Mouse (Mus musculus): ENCODE measurements around the gene Rab43. TPM values are rescaled to one million over a fixed set of nuclear protein-coding genes. Genes with fewer than 3 reads are reported as not detected.

Rab43 gene
- polyA plus RNA-seq, 1 experiment from 2014 or later, result 8.1 TPM

DNA sequence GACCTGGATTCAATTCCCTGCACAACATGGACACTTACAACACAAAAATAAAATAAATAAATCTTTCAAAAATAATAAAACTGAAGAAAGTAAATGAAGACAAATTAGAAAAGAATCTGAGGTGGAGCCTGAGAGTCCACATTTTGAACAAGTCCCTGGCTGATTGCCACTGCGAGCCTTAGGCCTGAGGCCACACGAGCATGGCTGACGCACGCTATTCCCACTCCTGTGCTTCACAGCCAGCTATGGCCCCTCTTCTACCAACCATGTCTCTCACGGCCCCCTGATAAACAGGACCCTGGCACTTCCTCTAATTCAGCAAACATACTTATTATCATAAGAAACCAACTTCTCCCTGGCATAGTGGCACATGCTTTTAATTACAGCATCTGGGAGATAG lies 25.3 kb downstream of the Rab43 start:
- H3K4me2 ChIP-seq, result no peak overlapping the region
- whole genome bisulfite sequencing, result 79% methylated on average over 5 of the region's 5 CpGs
- H3K27me3 ChIP-seq (replicated peaks), result no peaks in the 10 kb centered on the region
- H3K4me1 ChIP-seq (replicated peaks), result peaks cover 28% of the 10 kb centered on the region
- H3K9me3 ChIP-seq (replicated peaks), result no peaks in the 10 kb centered on the region
- H3K27ac ChIP-seq (ENCODE audit: poor library complexity, severe bottlenecking), result no peak overlapping the region
- H3K4me3 ChIP-seq, result no peak overlapping the region
- ATAC-seq (ENCODE audit: insufficient number of reproducible peaks, low FRiP score), result no peak
- no peaks in the 10 kb centered on the region for H3K36me3 ChIP-seq
- H3K9ac ChIP-seq, result no peak overlapping the region

DNA sequence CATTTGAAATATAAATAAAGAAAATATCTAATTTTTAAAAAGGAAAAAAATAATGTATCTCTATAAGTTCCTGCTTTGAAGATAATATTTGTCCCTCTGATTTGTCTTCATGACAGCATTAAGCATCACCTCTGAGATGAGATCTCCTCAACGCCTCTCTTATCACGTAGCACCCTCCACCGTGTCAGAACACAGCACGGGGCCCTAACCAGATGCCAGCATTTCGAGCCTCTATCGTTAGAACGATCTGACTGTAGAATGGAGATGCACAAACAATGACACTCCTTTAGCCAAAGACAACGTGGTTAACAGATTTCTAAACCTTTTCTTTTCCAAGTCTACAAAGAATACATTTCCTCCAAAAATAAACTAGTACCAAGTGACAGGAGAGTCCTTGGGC lies 27.9 kb downstream of the Rab43 start:
- 51% methylated on average over 8 of the region's 8 CpGs for WGBS

DNA sequence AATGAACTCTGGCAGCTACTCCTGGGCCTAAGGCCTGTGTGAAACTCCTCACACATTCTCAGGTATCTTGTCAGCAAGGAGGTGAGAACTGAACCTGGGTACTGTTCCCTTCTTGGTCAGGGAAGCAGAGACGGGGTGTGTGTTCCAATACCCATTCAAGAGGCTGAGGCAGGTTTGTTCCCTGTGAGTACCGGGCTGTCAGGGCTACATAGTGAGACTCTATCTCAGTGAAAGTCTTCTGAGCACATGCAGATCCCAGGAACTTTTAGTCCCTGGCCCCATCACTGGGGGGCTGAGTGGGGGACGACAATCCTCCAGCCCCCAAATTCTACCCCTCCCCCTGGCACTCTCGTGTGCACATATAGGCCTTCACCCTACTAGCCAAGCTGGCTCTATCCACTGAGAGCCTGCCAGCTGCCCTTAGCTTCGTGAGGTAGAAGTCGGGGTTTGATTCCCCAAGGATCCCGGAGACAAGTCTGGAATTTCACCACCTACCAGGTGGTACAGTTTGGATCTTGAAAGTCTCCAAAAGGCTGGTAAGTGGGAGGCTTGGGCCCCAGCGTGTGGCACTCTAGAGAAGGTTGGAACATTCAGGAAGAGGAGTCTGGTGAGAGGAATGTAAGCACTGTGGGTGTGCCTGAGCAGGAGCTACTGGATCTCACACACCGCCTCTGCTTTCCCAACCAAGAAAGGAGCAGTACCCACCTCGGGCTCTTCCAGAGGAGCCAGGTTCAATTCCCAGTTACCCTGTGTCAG lies 31.2 kb downstream of the Rab43 start:
- H3K27me3 ChIP-seq (replicated peaks), result no peaks in the 10 kb centered on the region

More for the DNA sequence above, 27.9 kb downstream of the Rab43 start:
- Histone ChIP-seq H3K4me1 (replicated peaks) (peaks cover 4% of the 10 kb centered on the region), H3K27me3 (replicated peaks) (no peaks in the 10 kb centered on the region), H3K36me3 (no peaks in the 10 kb centered on the region), H3K4me3 (no peak overlapping the region), H3K9ac (no peak overlapping the region), H3K4me2 (no peak overlapping the region), H3K27ac (ENCODE audit: poor library complexity, severe bottlenecking) (no peak overlapping the region), H3K9me3 (replicated peaks) (no peaks in the 10 kb centered on the region)
- no peak for ATAC-seq (ENCODE audit: insufficient number of reproducible peaks, low FRiP score)

GRCm38 (mm10) chr6:87779174-87780165 lies 32.5 kb downstream of the Rab43 start:
- H3K36me3 ChIP-seq, result no peaks in the 10 kb centered on the region
- H3K9ac ChIP-seq, result no peak overlapping the region
- H3K27ac ChIP-seq (ENCODE audit: poor library complexity, severe bottlenecking), result no peak overlapping the region
- ATAC-seq (ENCODE audit: insufficient number of reproducible peaks, low FRiP score), result no peak
- WGBS, result 85% methylated on average over 11 of the region's 11 CpGs
- H3K4me3 ChIP-seq, result no peak overlapping the region
- H3K27me3 ChIP-seq (replicated peaks), result no peaks in the 10 kb centered on the region
- H3K4me1 ChIP-seq (replicated peaks), result peaks cover 17% of the 10 kb centered on the region
- H3K9me3 ChIP-seq (replicated peaks), result no peaks in the 10 kb centered on the region
- no peak overlapping the region for H3K4me2 ChIP-seq

More for the DNA sequence above, 31.2 kb downstream of the Rab43 start:
- no peaks in the 10 kb centered on the region for H3K9me3 ChIP-seq (replicated peaks)
- WGBS, result 69% methylated on average over 10 of the region's 10 CpGs
- H3K36me3 ChIP-seq, result no peaks in the 10 kb centered on the region
- no peak overlapping the region for H3K9ac ChIP-seq
- no peak overlapping the region for H3K4me3 ChIP-seq
- no peak overlapping the region for H3K4me2 ChIP-seq
- no peak for ATAC-seq (ENCODE audit: insufficient number of reproducible peaks, low FRiP score)
- H3K4me1 ChIP-seq (replicated peaks), result peaks cover 17% of the 10 kb centered on the region
- H3K27ac ChIP-seq (ENCODE audit: poor library complexity, severe bottlenecking), result no peak overlapping the region

DNA sequence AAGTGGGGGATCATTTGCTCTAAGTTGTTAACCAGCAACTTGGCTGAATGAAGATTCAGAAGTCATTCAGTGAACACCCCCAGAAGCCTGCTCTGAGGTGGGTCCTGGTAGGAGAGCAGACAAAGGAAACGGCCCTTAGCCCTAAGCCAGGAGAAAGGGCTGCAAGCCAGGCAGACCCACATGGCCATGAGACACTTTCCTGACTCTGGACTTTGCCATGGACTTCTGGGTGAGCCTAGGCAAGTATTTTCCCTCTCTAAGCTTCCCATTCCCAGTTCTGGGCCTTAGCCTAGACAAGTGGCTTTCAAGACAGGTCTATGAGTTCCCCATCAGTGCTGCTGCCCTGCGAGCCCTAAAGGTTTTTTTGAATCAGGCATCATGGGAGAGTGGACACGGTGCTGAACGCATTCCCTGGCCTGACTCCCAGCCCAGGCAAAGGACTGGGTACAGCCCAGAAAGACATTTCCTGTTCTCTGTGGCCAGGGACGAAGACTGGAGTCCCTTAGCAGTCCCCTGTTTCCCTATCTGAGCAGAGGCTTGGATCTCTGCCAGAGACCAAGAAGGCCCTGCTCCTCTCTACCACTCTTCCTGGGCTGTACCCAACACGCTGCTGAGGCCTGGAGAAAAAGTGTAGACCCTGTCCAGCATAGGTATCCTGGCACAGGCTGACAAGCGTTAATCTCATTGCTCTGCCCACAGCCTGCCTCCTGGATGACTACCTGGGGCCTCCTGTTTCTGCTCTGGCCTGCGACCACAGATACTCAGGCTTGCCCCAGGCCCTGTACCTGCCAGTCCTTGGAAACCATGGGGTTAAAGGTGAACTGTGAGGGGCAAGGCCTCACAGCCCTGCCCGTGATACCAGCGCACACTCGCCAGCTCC lies 33.4 kb downstream of the Rab43 start:
- H3K4me2 ChIP-seq, result no peak overlapping the region
- no peaks in the 10 kb centered on the region for H3K27me3 ChIP-seq (replicated peaks)
- H3K9ac ChIP-seq, result no peak overlapping the region
- 56% methylated on average over 11 of the region's 11 CpGs for WGBS
- H3K4me3 ChIP-seq, result no peak overlapping the region
- no peaks in the 10 kb centered on the region for H3K36me3 ChIP-seq
- H3K27ac ChIP-seq (ENCODE audit: poor library complexity, severe bottlenecking), result 0 out of 2 replicates have a peak overlapping the region, but pooled peaks have one; percentile 1
- peak; percentile 41; the same call in 1 of the 2 replicates for ATAC-seq (ENCODE audit: insufficient number of reproducible peaks, low FRiP score)
- no peaks in the 10 kb centered on the region for H3K9me3 ChIP-seq (replicated peaks)
- H3K4me1 ChIP-seq (replicated peaks), result peaks cover 17% of the 10 kb centered on the region

DNA sequence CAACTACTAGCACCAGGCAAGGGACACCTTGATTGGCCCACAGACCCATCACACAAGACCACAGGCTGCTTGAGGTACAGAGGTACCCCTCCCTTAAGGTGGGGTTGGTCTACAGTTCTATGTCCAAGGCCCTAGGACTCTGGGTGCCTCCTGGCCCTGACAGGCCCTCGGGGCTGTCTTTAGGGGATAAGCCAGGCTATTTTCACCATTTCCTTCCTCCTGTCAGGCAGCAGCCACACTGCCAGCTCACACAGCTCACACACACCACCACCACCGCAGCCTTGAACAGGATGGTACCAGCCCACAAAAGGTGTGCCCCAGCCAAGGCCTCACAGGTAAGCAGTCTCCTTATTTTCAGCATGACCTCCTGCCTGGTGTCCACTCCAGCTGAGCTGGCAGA lies 34.1 kb downstream of the Rab43 start, which contains the start of gene Gp9:
Gp9 (plus strand) TSS at position 231 of the 400 bp plus-strand sequence.
- H3K27ac ChIP-seq (ENCODE audit: poor library complexity, severe bottlenecking), result 0 out of 2 replicates have a peak within 1 kb of the TSS, but pooled peaks have one; percentile 1
- H3K36me3 ChIP-seq, result no peaks in the 10 kb centered on the region
- H3K27me3 ChIP-seq (replicated peaks), result no peaks in the 10 kb centered on the region
- H3K4me2 ChIP-seq, result no peak within 1 kb of the TSS
- ATAC-seq (ENCODE audit: insufficient number of reproducible peaks, low FRiP score), result no peak
- no peaks in the 10 kb centered on the region for H3K9me3 ChIP-seq (replicated peaks)
- H3K9ac ChIP-seq, result no peak within 1 kb of the TSS
- H3K4me3 ChIP-seq, result no peak within 1 kb of the TSS
- 54% methylated on average over 2 of the region's 2 CpGs for WGBS
- peaks cover 17% of the 10 kb centered on the region for H3K4me1 ChIP-seq (replicated peaks)

- no peak for ATAC-seq (ENCODE audit: insufficient number of reproducible peaks, low FRiP score)
- Histone ChIP-seq H3K9ac (no peak overlapping the region), H3K4me1 (replicated peaks) (peaks cover 17% of the 10 kb centered on the region), H3K4me3 (no peak overlapping the region), H3K27me3 (replicated peaks) (no peaks in the 10 kb centered on the region), H3K4me2 (no peak overlapping the region), H3K27ac (ENCODE audit: poor library complexity, severe bottlenecking) (no peak overlapping the region), H3K36me3 (no peaks in the 10 kb centered on the region), H3K9me3 (replicated peaks) (no peaks in the 10 kb centered on the region)
- 65% methylated on average over 1 of the region's 1 CpGs for WGBS
These were observed 35.3 kb downstream of the Rab43 start for GRCm38 (mm10) chr6:87776663-87777062.

DNA sequence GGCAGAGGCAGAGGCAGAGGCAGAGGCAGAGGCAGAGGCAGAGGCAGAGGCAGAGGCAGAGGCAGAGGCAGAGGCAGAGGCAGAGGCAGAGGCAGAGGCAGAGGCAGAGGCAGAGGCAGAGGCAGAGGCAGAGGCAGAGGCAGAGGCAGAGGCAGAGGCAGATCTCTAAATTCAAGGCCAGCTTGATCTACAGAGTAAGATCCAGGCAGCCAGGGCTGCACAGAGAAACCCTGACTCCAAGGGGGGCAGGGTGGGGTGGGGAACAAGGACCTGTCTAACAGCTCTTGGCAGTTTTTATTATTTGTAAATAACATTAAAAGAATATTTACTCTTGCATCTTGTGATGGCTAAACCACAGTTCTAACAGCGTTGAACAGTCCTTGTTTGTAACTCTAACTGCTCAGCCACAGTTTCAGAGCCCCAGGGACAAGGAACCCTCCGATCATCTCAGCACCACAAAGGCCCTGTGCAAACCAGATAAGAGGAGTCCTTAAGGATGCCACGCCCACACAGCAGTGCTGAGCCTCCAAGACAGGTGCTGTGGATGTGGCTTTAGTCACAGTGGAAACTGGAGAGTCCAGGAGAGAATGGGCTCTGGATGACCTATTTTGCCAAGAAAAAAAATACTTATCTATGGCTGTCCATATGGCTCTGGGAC lies 36.2 kb downstream of the Rab43 start:
- H3K27ac ChIP-seq (ENCODE audit: poor library complexity, severe bottlenecking), result no peak overlapping the region
- no peak overlapping the region for H3K9ac ChIP-seq
- no peaks in the 10 kb centered on the region for H3K9me3 ChIP-seq (replicated peaks)
- H3K36me3 ChIP-seq, result no peaks in the 10 kb centered on the region
- 52% methylated on average over 3 of the region's 3 CpGs for WGBS
- no peak overlapping the region for H3K4me3 ChIP-seq
- peak; percentile 85 for ATAC-seq (ENCODE audit: insufficient number of reproducible peaks, low FRiP score)
- H3K4me1 ChIP-seq (replicated peaks), result peaks cover 17% of the 10 kb centered on the region
- no peak overlapping the region for H3K4me2 ChIP-seq
- no peaks in the 10 kb centered on the region for H3K27me3 ChIP-seq (replicated peaks)

DNA sequence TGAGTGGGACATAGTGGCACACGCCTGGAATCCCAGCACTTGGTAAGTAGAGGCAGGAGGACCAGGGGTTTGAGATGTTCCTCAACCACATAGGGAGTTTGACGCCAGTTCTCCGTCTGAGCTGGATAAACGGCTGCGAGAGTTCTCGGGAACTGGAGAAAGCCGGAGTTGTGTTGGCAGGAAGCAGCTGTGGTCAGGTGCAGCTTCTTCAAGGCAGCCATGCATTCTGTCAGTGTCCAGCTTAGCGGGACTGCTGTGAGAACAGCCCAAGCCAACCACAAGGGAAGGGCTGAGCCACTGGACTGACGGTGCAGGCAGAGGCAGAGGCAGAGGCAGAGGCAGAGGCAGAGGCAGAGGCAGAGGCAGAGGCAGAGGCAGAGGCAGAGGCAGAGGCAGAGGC lies 37.1 kb downstream of the Rab43 start:
- H3K27ac ChIP-seq (ENCODE audit: poor library complexity, severe bottlenecking), result no peak overlapping the region
- no peak overlapping the region for H3K4me2 ChIP-seq
- H3K9ac ChIP-seq, result no peak overlapping the region
- H3K27me3 ChIP-seq (replicated peaks), result no peaks in the 10 kb centered on the region
- peaks cover 17% of the 10 kb centered on the region for H3K4me1 ChIP-seq (replicated peaks)
- H3K4me3 ChIP-seq, result no peak overlapping the region
- ATAC-seq (ENCODE audit: insufficient number of reproducible peaks, low FRiP score), result no peak
- no peaks in the 10 kb centered on the region for H3K9me3 ChIP-seq (replicated peaks)
- WGBS, result 83% methylated on average over 9 of the region's 9 CpGs
- no peaks in the 10 kb centered on the region for H3K36me3 ChIP-seq

DNA sequence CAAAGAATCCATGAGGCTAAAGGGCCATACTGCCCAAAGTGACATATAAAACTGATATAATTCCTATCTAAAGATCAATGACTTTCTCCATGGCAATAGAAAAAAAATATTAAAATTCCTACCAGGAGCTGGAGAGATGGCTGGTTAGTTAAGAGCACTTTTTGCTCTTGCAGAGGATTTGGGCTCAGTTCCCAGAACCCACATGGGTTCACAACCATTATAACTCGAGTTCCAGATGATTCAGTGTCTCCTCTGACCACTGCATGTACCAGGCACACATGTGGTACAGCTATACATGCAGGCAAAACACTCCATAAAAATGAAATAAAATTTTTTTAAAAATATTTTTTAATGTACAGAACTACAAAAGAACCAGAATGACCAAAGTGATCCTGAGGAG lies 37.5 kb downstream of the Rab43 start:
- no peak overlapping the region for H3K4me3 ChIP-seq
- H3K27me3 ChIP-seq (replicated peaks), result no peaks in the 10 kb centered on the region
- H3K36me3 ChIP-seq, result no peaks in the 10 kb centered on the region
- ATAC-seq (ENCODE audit: insufficient number of reproducible peaks, low FRiP score), result no peak
- H3K4me1 ChIP-seq (replicated peaks), result peaks cover 17% of the 10 kb centered on the region
- no peak overlapping the region for H3K27ac ChIP-seq (ENCODE audit: poor library complexity, severe bottlenecking)
- no peak overlapping the region for H3K9ac ChIP-seq
- H3K9me3 ChIP-seq (replicated peaks), result no peaks in the 10 kb centered on the region
- no peak overlapping the region for H3K4me2 ChIP-seq
- WGBS, result 61% methylated on average over 1 of the region's 1 CpGs
